Mouse (Mus musculus) myocyte (in vitro differentiated cells): ENCODE measurements around the gene Trim65. TPM values are rescaled to one million over a fixed set of nuclear protein-coding genes. Genes with fewer than 3 reads are reported as not detected.

ENCODE experiments used
- H3K27me3 ChIP-seq: one replicate; pipeline ENCODE4 v1.6.1; 2011; ENCODE audit not compliant: control insufficient read depth, insufficient read depth, insufficient read length
- H3K36me3 ChIP-seq: one replicate; pipeline ENCODE4 v1.6.1; 2011; ENCODE audit not compliant: control insufficient read depth, insufficient read depth
- H3K4me2 ChIP-seq: one replicate; pipeline ENCODE4 v1.6.1; 2011; ENCODE audit warnings: low read depth, control low read depth
- H3K4me3 ChIP-seq: one replicate; pipeline ENCODE4 v1.5.1; 2011; ENCODE audit warnings: mild to moderate bottlenecking, control low read depth, moderate library complexity
- H3K79me2 ChIP-seq: one replicate; pipeline ENCODE4 v1.6.1; 2011; ENCODE audit not compliant: control insufficient read depth, insufficient read depth
- H3ac ChIP-seq: one replicate; pipeline ENCODE4 v1.6.1; 2011; ENCODE audit not compliant: control insufficient read depth, insufficient read length
- CEBPB ChIP-seq: IDR thresholded peaks from 2 replicates; pipeline ENCODE4 v1.6.1; 2011; ENCODE audit warnings: mild to moderate bottlenecking, moderate library complexity; ENCODE audit not compliant: poor library complexity, insufficient read depth, severe bottlenecking
- E2F4 ChIP-seq: IDR thresholded peaks from one replicate; pipeline ENCODE4 v1.6.1; 2011; ENCODE audit warnings: mild to moderate bottlenecking, control low read depth, moderate library complexity; ENCODE audit not compliant: insufficient read depth
- MAX ChIP-seq: IDR thresholded peaks from one replicate; pipeline ENCODE4 v1.6.1; 2011; ENCODE audit warnings: low read depth, mild to moderate bottlenecking, control low read depth
- MYOD1 ChIP-seq, 3 experiments: IDR thresholded peaks; one replicate each; pipeline ENCODE4 v1.6.1; 2011; ENCODE audit warnings: control low read depth in 2 of 3, low read depth in 2 of 3, mild to moderate bottlenecking in 2 of 3, moderate library complexity in 1 of 3; ENCODE audit not compliant: insufficient read length in 2 of 3, control insufficient read depth in 1 of 3
- MYOG ChIP-seq, 3 experiments: IDR thresholded peaks; one replicate each; pipeline ENCODE4 v1.6.1; 2011; ENCODE audit warnings: control low read depth in 2 of 3, low read depth in 2 of 3, mild to moderate bottlenecking in 2 of 3; ENCODE audit not compliant: insufficient read length in 2 of 3, control insufficient read depth in 1 of 3, insufficient read depth in 1 of 3
- POLR2A ChIP-seq: IDR thresholded peaks from one replicate; pipeline ENCODE4 v1.6.1; 2011; ENCODE audit warnings: low read depth, mild to moderate bottlenecking, control low read depth, moderate library complexity; ENCODE audit not compliant: insufficient read length
- POLR2AphosphoS2 ChIP-seq: IDR thresholded peaks from one replicate; pipeline ENCODE4 v1.6.1; 2011; ENCODE audit warnings: low read depth, control low read depth; ENCODE audit not compliant: insufficient read length
- REST ChIP-seq: IDR thresholded peaks from one replicate; pipeline ENCODE4 v1.6.1; 2011; ENCODE audit warnings: mild to moderate bottlenecking, control low read depth, moderate library complexity; ENCODE audit not compliant: insufficient read depth, insufficient read length
- SRF ChIP-seq: IDR thresholded peaks from one replicate; pipeline ENCODE4 v1.6.1; 2011; ENCODE audit warnings: low read depth; ENCODE audit not compliant: control insufficient read depth, insufficient read length
- TCF12 ChIP-seq: IDR thresholded peaks from one replicate; pipeline ENCODE4 v1.6.1; 2011; ENCODE audit warnings: mild to moderate bottlenecking, control low read depth; ENCODE audit not compliant: poor library complexity, insufficient read depth, severe bottlenecking
- TCF3 ChIP-seq: IDR thresholded peaks from one replicate; pipeline ENCODE4 v1.6.1; 2011; ENCODE audit warnings: low read depth, control low read depth; ENCODE audit not compliant: insufficient read length
- USF1 ChIP-seq: IDR thresholded peaks from one replicate; pipeline ENCODE4 v1.6.1; 2011; ENCODE audit warnings: low read depth, mild to moderate bottlenecking, control low read depth, moderate library complexity
- polyA plus RNA-seq: library from polyadenylated mRNA; unstranded; fragments of >200 nt; fragmentation: generic; extraction: Trizol; gene quantifications from one replicate; pipeline ENCODE4 v1.2.1, GENCODE M21; 2012; ENCODE audit warnings: missing spikeins

Trim65 gene
- polyA plus RNA-seq, 1 experiment, result 1.9 TPM

DNA sequence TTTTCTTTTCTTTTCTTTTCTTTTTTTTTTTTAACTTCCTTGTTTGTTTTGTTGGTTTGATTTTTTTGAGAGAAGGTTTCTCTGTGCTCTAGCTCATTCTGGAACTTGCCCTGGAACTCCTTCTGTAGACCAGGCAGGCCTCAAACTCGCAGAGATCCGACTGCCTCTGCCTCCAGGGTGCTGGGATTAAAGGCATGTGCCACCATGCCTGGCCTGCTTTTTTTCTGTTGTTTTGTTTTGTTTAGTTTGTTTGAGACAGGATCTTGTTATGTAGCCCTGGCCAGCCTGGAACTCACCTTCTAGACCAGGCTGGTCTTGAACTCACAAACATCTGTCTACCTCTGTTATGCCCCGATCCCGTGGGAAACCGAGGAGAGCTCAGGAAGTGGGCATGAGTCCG, 41.4 kb downstream of the Trim65 start:
- peaks cover 18% of the 10 kb centered on the region for H3K79me2 ChIP-seq
- H3K4me2 ChIP-seq, result no peak overlapping the region
- no peaks in the 10 kb centered on the region for H3K36me3 ChIP-seq
- H3ac ChIP-seq, result no peak overlapping the region
- H3K4me3 ChIP-seq, result no peak overlapping the region
- TF ChIP-seq MYOD1 (IDR thresholded peaks at IDR 0.05; ENCODE audit: control insufficient read depth in 1 of 3, insufficient read length in 2 of 3, low read depth in 2 of 3), result no peak
- no peak for TF ChIP-seq SRF
- no peak for TF ChIP-seq POLR2AphosphoS2
- no peak for TF ChIP-seq TCF3
- TF ChIP-seq CEBPB, result no peak
- no peak for TF ChIP-seq TCF12
- no peak for TF ChIP-seq REST
- TF ChIP-seq USF1, result no peak
- no peak for TF ChIP-seq E2F4
- no peak for TF ChIP-seq MAX
- H3K27me3 ChIP-seq, result no peaks in the 10 kb centered on the region

GRCm38 (mm10) chr11:116088741-116089394, 42.1 kb downstream of the Trim65 start:
- no peak for TF ChIP-seq MYOG (IDR thresholded peaks at IDR 0.05; ENCODE audit: control insufficient read depth in 1 of 3, insufficient read depth in 1 of 3, insufficient read length in 2 of 3, low read depth in 2 of 3)
- TF ChIP-seq E2F4, result no peak
- no peak for TF ChIP-seq USF1
- no peak for TF ChIP-seq POLR2AphosphoS2
- TF ChIP-seq TCF3, result no peak
- TF ChIP-seq CEBPB, result no peak
- TF ChIP-seq POLR2A, result no peak
- TF ChIP-seq REST, result no peak
- no peak for TF ChIP-seq MYOD1 (IDR thresholded peaks at IDR 0.05; ENCODE audit: control insufficient read depth in 1 of 3, insufficient read length in 2 of 3, low read depth in 2 of 3)
- no peak for TF ChIP-seq MAX
- TF ChIP-seq SRF, result no peak
- TF ChIP-seq TCF12, result no peak

DNA sequence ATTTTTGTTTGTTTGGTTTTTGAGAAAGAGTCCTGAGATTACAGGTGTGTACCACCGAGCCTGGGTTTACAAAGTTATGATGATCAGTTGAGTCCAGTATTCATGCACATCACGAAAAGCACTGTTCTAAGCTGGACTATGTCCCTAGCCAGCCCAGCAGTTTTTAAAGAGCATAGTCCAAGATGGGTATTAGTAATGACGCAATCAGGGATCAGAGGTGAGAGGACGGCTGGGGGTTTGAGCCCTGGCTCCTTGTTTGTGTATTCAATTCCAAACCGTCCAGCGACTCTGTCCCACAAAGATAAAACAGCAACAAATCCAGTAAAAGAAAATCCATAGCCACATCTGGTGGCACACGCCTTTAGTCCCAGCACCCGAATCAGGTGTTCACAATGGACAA, 42.7 kb downstream of the Trim65 start:
- H3K79me2 ChIP-seq, result peaks cover 22% of the 10 kb centered on the region
- peak overlapping the region; percentile 55 for H3K4me3 ChIP-seq
- no peak overlapping the region for H3ac ChIP-seq
- peak overlapping the region; percentile 83 for H3K4me2 ChIP-seq
- no peaks in the 10 kb centered on the region for H3K27me3 ChIP-seq
- peaks cover 6% of the 10 kb centered on the region for H3K36me3 ChIP-seq
- no peak for TF ChIP-seq POLR2A
- no peak for TF ChIP-seq SRF
- no peak for TF ChIP-seq E2F4
- no peak for TF ChIP-seq REST
- no peak for TF ChIP-seq TCF12
- TF ChIP-seq TCF3, result no peak
- no peak for TF ChIP-seq CEBPB

More at GRCm38 (mm10) chr11:116088741-116089394, 42.1 kb downstream of the Trim65 start:
- Histone ChIP-seq H3K4me2 (no peak overlapping the region), H3K4me3 (no peak overlapping the region), H3ac (no peak overlapping the region), H3K27me3 (no peaks in the 10 kb centered on the region), H3K79me2 (peaks cover 20% of the 10 kb centered on the region), H3K36me3 (no peaks in the 10 kb centered on the region)

DNA sequence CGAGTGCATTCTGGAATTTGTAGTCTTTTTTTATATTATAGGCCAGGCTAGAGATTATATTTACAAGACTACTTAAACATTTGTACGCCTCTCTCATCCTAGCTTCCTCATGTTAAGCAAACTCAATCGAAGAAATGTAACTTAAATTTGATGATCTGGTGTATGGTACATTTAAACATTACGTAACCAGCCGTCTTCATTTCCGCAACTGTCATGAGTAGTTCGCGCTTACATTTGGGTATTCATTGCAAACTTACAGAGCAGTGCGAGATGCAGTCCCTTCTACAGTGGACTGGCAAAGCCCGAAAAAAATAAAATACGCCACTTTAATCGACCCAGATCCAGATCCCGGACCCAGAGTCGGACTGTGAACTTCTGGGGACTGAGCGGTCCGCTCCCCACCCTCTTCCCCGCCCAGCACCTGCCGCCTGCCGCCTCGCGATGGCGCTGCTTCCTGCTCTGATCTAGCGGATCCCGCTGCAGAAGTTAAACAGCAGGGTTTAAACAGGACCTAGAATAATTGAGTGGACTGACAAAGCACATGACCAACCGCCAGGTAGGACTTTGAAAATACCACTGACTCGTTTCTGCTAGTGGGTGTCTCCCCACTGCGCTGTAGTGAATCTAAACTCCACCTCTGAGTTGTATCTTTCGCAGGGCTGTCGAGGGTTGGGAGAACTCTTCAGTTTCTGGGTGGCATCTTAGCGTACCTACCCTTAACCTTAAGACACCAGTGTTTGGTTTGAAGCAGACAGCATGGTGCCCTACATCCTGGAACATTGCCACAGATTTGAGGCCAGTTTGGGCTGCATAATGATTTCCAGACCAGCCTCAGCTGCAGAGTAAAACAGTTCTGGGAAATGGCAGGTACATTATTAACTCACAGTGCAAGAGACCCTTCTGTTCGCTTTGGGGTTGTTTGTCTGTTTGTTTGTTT, 43.5 kb downstream of the Trim65 start:
- Histone ChIP-seq H3K36me3 (peaks cover 11% of the 10 kb centered on the region), H3K4me2 (peak overlapping the region; percentile 83), H3ac (no peak overlapping the region), H3K27me3 (no peaks in the 10 kb centered on the region), H3K4me3 (peak overlapping the region; percentile 55), H3K79me2 (peaks cover 24% of the 10 kb centered on the region)
- TF ChIP-seq USF1, result no peak
- TF ChIP-seq MYOD1 (IDR thresholded peaks at IDR 0.05; ENCODE audit: control insufficient read depth in 1 of 3, insufficient read length in 2 of 3, low read depth in 2 of 3), result peak in 2 of 3 experiments; percentile 42 to 60
- TF ChIP-seq CEBPB, result 0 out of 2 replicates have a peak, but pooled peaks have one; percentile 16
- TF ChIP-seq MYOG (IDR thresholded peaks at IDR 0.05; ENCODE audit: control insufficient read depth in 1 of 3, insufficient read depth in 1 of 3, insufficient read length in 2 of 3, low read depth in 2 of 3), result peak in 2 of 3 experiments; percentile 11 to 55
